Mouse (Mus musculus): ENCODE results near the gene Trmt2a. TPM values are rescaled to one million over a fixed set of nuclear protein-coding genes. Genes with fewer than 3 reads are reported as not detected.

Trmt2a gene
- total RNA-seq (2012; rRNA removed) (155 and 208 TPM in 2 replicates), total RNA-seq (2014; rRNA removed) (196 and 199 TPM in 2 replicates), polyA plus RNA-seq (2012; ENCODE audit: insufficient read length, low read depth) (216 and 252 TPM in 2 replicates)

DNA sequence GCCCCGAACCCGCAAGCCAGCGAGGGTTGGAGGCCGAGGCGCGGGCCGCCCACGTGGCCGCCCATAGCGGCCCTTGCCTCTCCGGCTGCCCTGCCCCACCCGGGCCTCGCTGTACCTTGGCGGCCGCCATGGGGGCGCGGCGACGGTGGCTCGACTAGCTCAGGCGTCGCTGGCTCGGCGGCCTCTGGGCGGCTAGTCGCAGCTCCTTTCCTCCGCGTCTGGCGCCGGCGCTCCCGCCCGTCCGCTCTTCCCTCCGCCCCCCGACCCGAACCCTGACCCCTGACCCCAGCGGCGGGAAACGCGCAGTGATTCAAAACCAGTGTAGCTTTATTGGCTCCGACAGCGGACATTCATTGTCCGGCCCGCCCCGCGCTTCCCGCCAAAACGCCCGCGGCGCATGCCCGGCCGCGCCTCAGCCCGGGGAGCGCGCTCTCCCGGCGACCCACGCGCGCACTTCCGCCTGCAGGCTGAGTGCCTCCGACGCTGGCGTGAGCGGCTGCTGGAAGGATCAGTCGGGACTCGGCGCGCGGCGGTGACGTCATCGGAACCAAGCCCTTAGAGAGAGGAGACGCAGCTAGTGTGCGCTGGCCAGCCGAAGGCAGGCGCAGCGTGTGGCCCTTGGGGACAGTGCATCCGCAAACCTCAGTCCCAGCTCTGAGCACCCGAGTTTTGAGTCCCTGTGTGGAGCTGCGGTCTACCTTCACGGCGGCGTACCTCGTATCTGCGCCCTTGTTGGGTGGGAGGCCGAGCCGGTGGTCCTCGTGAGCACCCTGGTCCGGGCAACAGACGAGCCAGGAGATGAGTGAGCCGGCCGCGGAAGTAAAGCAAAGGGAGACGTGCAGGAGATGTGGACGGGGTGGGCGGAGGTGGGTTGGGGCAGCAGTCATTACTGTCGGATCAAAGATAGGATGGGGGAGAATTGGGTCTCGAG lies at the start of gene Trmt2a, which contains the start of gene Ranbp1:
TSS of gene Trmt2a (plus strand) at position 247 of the 931 bp plus-strand sequence.
TSS of gene Ranbp1 (minus strand) at position 300 of the 931 bp plus-strand sequence.
- Histone ChIP-seq H3K27ac (ENCODE audit: insufficient read depth, low read depth) (peak within 1 kb of the TSS; percentile 69), H3K4me3 (replicated peaks in 1 of 3; ENCODE audit: low read depth in 2 of 3, low read length in 2 of 3, poor library complexity in 1 of 3) (peak within 1 kb of the TSS; percentile 78 to 93 (median 82)), H3K4me2 (ENCODE audit: insufficient read depth, low read depth, poor library complexity, severe bottlenecking) (peak within 1 kb of the TSS; percentile 97), H3K9me3 (replicated peaks; ENCODE audit: low read length) (no peaks in the 10 kb centered on the region), H3K79me2 (replicated peaks; ENCODE audit: control insufficient read depth, extremely low read depth, insufficient read depth, poor library complexity, severe bottlenecking) (peaks cover 68% of the 10 kb centered on the region), H3K4me1 (ENCODE audit: control insufficient read depth in 1 of 2, insufficient read depth in 2 of 2) (peaks cover 16 to 54% of the 10 kb centered on the region in 2 experiments), H3K9ac (ENCODE audit: insufficient read depth, low read depth) (peak within 1 kb of the TSS; percentile 93), H3K27me3 (replicated peaks) (no peaks in the 10 kb centered on the region), H3K36me3 (replicated peaks in 1 of 2; ENCODE audit: control insufficient read depth in 1 of 2, insufficient read depth in 1 of 2, low read length in 1 of 2) (peaks cover 61 to 77% of the 10 kb centered on the region in 2 experiments)
- dilution Hi-C loops (cut with MboI; ENCODE audit: extremely low pct_ligation_motif_present, extremely low pct_unique_long_range_greater_than_20kb, low sequenced_read_pairs), result no loop called here
- TF ChIP-seq GABPA (IDR thresholded peaks at IDR 0.05; ENCODE audit: insufficient replicate concordance, low read depth, low read length), result peak; percentile 79
- peak; percentile 83 for TF ChIP-seq RCOR1 (conservative IDR thresholded peaks at IDR 0.05; ENCODE audit: low read depth, low read length)
- peak; percentile 94 for TF ChIP-seq MXI1 (IDR thresholded peaks at IDR 0.05; ENCODE audit: low read depth, low read length)
- peak; percentile 98 for TF ChIP-seq NELFE (IDR thresholded peaks at IDR 0.05; ENCODE audit: low read depth, low read length)
- TF ChIP-seq E2F4 (IDR thresholded peaks at IDR 0.05; ENCODE audit: insufficient replicate concordance, low read depth, low read length), result peak; percentile 98
- peak; percentile 100 for TF ChIP-seq MAZ (IDR thresholded peaks at IDR 0.05; ENCODE audit: low read depth, low read length)
- TF ChIP-seq UBTF (IDR thresholded peaks at IDR 0.05; ENCODE audit: low read depth, low read length), result no peak; the same call in none of the 2 replicates
- 0 out of 2 replicates have a peak, but pooled peaks have one; percentile 93 for TF ChIP-seq ZMIZ1 (IDR thresholded peaks at IDR 0.05; ENCODE audit: low read depth, low read length)
- peak; percentile 93 for TF ChIP-seq HCFC1 (IDR thresholded peaks at IDR 0.05; ENCODE audit: low read depth, low read length)
- no peak; the same call in 1 of the 2 replicates for TF ChIP-seq TBP (conservative IDR thresholded peaks at IDR 0.05; ENCODE audit: low read depth, low read length)
- TF ChIP-seq POLR2A (IDR thresholded peaks at IDR 0.05; ENCODE audit: low read depth, low read length), result peak; percentile 93
- peak; percentile 50 for TF ChIP-seq JUND (conservative IDR thresholded peaks at IDR 0.05; ENCODE audit: low read depth, low read length)
- TF ChIP-seq CHD2 (IDR thresholded peaks at IDR 0.05; ENCODE audit: low read length), result peak; percentile 98
- TF ChIP-seq POLR2AphosphoS2 (IDR thresholded peaks at IDR 0.05; ENCODE audit: low read depth, low read length), result peak; percentile 96
- TF ChIP-seq EP300 (IDR thresholded peaks at IDR 0.05; ENCODE audit: low read length), result no peak
- TF ChIP-seq CTCF (conservative IDR thresholded peaks at IDR 0.05 in 1 of 2, IDR thresholded peaks at IDR 0.05 in 1 of 2; ENCODE audit: low read depth in 2 of 2, low read length in 2 of 2), result no peak
- TF ChIP-seq IRF4 (IDR thresholded peaks at IDR 0.05; ENCODE audit: low read depth, low read length), result peak; percentile 85
- TF ChIP-seq MEF2A (IDR thresholded peaks at IDR 0.05; ENCODE audit: borderline replicate concordance, low read depth, low read length), result peak; percentile 93
- TF ChIP-seq MYC (IDR thresholded peaks at IDR 0.05; ENCODE audit: low read depth, low read length), result peak; percentile 79
- TF ChIP-seq ETS1 (conservative IDR thresholded peaks at IDR 0.05; ENCODE audit: low read depth, low read length), result peak; percentile 72
- no peak for TF ChIP-seq CHD1 (IDR thresholded peaks at IDR 0.05; ENCODE audit: low read depth, low read length)
- peak; percentile 92 for TF ChIP-seq MAX (IDR thresholded peaks at IDR 0.05; ENCODE audit: low read length)
- peak; percentile 6; the same call in 1 of the 2 replicates for TF ChIP-seq ZKSCAN1 (IDR thresholded peaks at IDR 0.05; ENCODE audit: borderline replicate concordance, low read depth, low read length)
- TF ChIP-seq ZNF384 (IDR thresholded peaks at IDR 0.05; ENCODE audit: low read depth, low read length), result no peak; the same call in none of the 2 replicates
- TF ChIP-seq ELF1 (IDR thresholded peaks at IDR 0.05; ENCODE audit: low read depth, low read length), result peak; percentile 99
- no peak for TF ChIP-seq PAX5 (IDR thresholded peaks at IDR 0.05; ENCODE audit: low read length)
- peak; percentile 94 for TF ChIP-seq TCF12 (IDR thresholded peaks at IDR 0.05; ENCODE audit: low read depth, low read length)
- TF ChIP-seq JUN (IDR thresholded peaks at IDR 0.05; ENCODE audit: insufficient read depth, low read depth, low read length), result peak; percentile 70
- TF ChIP-seq KAT2A (IDR thresholded peaks at IDR 0.05; ENCODE audit: insufficient replicate concordance, low read length), result peak; percentile 99
- peak; percentile 97 for TF ChIP-seq NRF1 (IDR thresholded peaks at IDR 0.05; ENCODE audit: low read depth, low read length)
- TF ChIP-seq SIN3A (IDR thresholded peaks at IDR 0.05; ENCODE audit: low read length), result peak; percentile 98
- in situ Hi-C loops (cut with MboI; ENCODE audit: low pct_ligation_motif_present, low pct_unique_long_range_greater_than_20kb, low sequenced_read_pairs), result no loop called here
- peak; percentile 100 for DNase-seq (ENCODE audit: extremely low read depth)

All from CH12.LX (cell line).